Mouse (Mus musculus): ENCODE results near the gene Myo1b.
"Not testable (repeated sequence)": the region's sequence is repeated elsewhere in the genome, so short reads cannot be mapped to it uniquely, and the experiment has no call there.

Myo1b gene

DNA sequence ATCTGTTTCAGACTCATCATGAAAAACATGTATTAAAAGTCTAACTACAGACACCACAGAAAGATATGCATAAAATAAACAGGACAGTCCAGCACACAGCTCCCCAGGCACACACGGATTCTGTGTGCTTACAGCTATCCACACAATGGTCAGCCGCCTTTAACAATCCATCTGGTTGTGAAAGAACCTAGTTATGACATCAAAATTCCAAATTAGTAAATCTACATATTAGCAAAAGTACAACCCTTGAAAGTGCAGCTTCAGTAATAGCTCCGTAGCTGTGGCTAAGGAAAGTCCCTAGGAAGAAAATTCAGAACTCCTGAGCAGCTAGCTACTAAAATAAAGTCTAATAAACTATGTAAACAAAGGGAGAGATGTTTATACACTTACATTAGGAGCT is 21.1 kb downstream of the Myo1b start:
- DNase-seq (ENCODE audit: low read depth): no peak

DNA sequence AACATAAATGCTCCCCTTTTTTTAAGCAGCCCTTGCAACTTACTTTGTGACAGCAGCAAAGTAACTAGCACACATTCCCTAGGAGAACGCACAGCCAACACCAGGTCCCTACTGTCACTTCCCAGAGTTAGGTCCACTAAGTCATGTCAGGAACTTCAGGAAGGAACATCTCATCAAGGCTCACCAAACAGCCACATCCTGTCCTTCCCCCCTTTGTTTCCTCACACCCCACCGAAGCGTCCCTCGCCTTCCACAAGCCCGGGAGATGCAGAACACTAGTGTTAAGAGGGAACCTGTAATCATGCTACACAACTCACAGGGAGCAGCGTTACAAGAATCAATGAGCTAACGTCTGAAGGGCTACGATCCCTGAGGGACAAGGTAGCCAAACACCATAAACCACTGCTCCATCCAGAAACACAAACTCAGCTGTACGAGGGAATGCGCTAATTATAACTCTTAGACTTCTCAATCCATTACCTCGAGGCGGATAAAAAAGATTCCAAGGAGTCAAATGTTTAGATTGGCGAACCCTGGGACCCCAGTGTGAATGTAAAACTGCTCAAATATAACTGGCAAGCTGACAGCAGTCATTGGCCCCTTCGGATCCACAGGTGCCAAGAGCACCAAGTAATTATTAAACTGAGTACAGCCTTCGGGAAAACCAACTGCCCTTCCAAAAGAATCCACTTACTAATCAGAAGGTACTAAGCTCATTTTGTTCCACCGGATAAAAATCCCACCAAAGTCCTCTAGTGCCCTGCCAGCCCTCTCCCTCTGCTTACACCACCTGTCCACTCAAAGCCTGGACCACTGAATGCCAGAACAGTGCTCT is 22.1 kb downstream of the Myo1b start:
- no peak for DNase-seq (ENCODE audit: low read depth)

DNA sequence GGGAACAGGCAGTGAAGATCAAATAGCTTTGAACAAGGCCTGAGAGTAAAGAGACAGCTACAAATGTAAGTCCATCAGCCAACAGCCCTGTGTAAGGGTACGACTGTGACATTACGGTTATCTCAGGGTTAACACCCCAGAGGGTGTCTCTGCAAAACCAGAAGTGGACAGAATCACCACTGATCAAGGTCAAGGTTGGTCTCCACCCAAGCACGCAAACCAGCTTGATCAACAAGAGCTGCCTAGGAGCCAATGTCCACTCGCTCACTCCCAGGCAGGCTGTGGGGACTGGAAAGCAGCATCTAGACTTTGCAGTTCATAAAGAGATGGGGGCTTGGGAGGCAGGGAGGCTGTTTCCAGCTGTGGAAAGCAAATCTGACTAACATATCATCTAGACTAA is 23.9 kb downstream of the Myo1b start:
- DNase-seq (ENCODE audit: low read depth): no peak

GRCm38 (mm10) chr1:51888046-51888813 is 27.6 kb downstream of the Myo1b start:
- no peak for DNase-seq (ENCODE audit: low read depth)

- no peak for DNase-seq (ENCODE audit: low read depth)
Observed at GRCm38 (mm10) chr1:51885356-51885983, 30.4 kb downstream of the Myo1b start.

- no peak for DNase-seq (ENCODE audit: low read depth)
Observed at GRCm38 (mm10) chr1:51883211-51883610, 32.7 kb downstream of the Myo1b start.

GRCm38 (mm10) chr1:51882752-51883151 is 33.1 kb downstream of the Myo1b start:
- no peak for DNase-seq (ENCODE audit: low read depth)

DNA sequence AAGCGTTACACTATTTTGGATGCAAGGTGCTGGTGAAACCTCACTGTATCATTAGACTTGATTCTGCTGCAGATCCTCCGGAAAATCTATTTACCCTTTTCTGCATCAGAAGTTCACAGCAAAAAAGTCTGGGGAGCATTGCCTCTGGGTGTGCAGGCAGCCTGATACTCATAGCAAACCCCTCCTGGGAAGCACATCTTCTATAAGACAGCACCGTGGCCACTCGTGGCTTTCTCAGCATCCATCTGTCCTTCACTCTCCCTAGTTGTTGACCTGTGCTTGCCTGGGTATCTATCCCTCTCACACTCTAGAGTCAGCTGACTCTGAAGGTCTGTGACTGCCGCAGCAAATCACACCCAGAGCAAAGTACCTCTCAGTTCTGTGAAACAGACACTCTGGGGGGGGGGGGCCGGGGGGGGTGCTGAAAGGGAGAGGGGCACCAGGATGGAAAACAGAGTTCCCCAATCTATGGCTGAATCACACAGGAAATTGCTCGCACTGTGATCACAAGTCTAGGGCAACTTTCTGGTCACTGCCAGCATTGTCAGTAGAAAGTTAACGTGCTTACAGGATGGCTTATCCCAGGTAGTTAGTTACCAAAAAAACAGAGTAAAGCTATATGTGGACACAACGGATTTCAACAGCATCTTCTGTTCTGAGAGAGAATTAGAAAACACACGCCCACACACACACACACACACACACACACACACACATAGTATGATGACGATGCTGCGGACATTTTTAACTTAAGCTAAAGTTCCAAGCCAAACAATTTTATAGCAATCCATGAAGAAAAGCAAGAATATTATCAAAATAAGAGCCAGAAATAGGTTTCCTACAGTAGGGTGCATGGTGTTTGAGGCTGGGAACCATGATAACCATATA is 35.7 kb downstream of the Myo1b start:
- DNase-seq (ENCODE audit: low read depth): no peak

DNA sequence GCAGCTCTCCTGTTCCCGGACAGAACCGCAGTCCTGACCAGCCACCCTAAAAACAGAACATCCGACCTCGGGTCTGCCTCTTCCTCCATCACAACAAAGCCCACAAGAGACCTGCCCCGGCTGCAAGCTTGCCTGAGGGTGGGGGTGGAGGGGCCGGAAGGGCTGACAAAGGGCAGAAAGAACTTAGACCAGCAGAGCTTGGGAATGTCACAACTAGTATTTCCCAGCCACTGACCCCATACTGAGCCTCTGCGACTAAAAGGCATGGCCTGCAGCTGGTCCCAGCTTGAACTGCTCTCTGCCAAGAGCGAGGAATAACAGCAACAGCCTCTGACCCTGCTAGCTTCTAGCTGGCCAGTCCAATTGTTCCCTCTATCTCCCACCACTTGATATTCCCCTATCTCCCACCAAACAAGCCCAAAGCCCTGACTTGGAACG is 36.5 kb downstream of the Myo1b start:
- no peak for DNase-seq (ENCODE audit: low read depth)

DNA sequence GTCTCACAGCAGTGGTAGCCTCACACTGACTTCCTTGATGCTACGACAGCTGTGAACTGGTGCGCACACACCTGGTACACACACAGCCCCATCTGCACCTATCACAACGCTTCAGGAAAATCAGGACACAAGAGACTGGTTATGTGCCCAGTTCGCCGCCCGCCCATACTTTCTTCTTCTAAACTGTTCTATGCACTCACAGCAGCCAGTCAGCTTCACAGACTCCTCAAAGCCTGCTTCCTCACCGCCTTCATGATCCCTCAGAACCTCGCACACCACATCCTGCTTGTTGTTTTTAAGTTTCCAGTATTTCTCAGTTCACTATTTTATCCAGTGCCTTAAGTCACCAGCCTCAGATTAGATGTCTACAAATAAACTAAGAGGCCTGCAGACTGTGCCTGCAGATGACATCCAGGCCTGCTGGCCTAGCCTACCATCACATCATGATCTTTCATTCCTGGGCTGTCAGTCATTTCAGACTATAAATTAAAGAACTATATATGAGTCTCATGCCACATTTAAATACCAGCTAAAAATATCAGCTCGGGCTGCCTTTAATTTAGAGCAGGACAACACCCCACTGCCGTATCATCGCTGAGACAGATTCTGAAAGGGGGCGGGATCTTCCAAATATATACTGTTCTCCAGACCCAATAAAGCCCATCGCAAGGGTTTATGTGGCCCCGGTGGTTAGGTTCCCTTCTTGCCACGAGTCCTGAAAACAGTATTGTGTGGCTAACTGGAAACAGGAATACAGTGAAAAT is 40.2 kb downstream of the Myo1b start:
- DNase-seq (ENCODE audit: low read depth): no peak

GRCm38 (mm10) chr1:51872493-51873261 is 43.2 kb downstream of the Myo1b start:
- DNase-seq (ENCODE audit: low read depth): no peak

DNA sequence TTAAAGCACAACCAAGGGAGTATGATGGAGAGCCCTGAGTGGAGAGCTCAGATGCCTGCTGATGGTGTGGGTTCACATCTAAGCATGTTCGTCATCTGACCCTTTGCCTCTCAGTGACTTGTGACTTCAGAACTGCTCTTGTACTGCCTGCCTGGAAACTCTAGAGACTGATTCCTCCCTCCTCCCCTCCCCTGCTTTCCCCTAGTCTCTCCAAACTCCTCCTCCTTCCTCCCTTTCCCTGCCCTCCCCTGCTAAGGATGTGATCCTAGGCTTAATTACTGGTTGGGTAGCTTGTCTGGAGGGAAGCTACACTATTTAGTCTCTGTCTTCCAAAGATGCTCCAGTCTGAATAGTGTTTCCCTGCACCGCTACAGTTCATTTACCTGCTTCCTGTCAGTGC is 44.6 kb downstream of the Myo1b start:
- not testable (repeated sequence) for DNase-seq (ENCODE audit: low read depth)

GRCm38 (mm10) chr1:51862828-51863421 is 52.9 kb downstream of the Myo1b start:
- no peak for DNase-seq (ENCODE audit: low read depth)

- DNase-seq (ENCODE audit: low read depth): no peak
Observed at GRCm38 (mm10) chr1:51860837-51861236, 55.0 kb downstream of the Myo1b start.

DNA sequence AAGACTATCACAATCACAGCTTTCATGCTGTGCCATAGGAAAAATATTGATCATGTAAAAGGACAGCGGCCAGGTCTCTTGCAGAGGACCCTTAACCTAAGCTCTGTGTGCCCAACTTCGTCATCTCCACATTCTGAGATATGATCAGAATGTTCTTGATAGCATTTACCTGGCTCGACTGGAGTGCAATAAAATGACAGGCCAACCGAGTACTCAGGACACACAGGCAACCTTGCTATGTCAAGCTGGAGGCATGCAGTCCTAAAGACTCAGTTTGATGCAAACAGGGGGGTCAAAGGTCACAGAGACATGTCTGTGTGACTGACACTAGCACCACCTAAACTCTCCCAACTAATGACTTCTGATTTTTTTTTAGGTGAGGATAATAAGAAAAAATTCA is 58.9 kb downstream of the Myo1b start:
- DNase-seq (ENCODE audit: low read depth): no peak

- no peak for DNase-seq (ENCODE audit: low read depth)
Observed at GRCm38 (mm10) chr1:51856245-51856915, 59.5 kb downstream of the Myo1b start.

DNA sequence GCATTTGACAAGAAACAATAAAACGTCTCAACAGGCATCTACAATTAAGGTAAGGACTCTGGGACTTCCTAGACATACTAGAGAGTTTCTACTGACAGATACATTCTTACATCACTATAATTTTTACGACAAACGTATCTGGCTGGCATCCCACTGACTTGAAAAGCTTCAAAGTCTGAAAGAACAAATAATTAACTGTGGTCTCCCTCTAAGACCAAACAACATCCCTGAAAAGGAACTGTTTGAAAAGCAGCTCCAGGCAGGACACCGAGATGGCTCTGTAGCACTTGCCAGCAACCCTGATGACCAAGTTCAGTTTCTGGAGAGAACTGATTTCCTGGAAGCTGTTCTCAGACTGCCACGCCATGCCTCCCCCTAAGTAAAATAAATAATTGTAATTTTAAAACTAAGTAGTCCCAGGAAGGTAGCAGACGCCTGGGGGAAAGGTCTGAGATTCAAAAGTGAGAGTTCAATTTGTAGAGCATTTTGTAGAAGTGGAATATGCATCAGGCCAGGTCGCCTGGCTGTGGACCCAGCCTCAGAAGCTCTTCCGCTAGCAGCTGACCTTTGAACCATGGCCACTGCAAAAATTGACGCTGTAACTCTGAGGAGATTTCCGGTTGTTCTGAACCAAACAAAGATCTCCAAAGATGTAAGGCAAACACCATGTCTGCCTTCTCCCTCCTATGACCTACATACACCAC is 60.2 kb downstream of the Myo1b start:
- no peak for DNase-seq (ENCODE audit: low read depth)

- no peak for DNase-seq (ENCODE audit: low read depth)
Observed at GRCm38 (mm10) chr1:51852314-51852713, 63.6 kb downstream of the Myo1b start.

Data from 416B (cell line).